Mouse (Mus musculus) CH12.LX (cell line): Measurements from ENCODE around the gene Myl4. TPM values are rescaled to one million over a fixed set of nuclear protein-coding genes. Genes with fewer than 3 reads are reported as not detected.

Experiments
- DNase-seq: peaks from one replicate; pipeline ENCODE4 v3.0.0-alpha.2; 2013; ENCODE audit errors: extremely low read depth
- H3K27ac ChIP-seq: 2 replicates; pipeline ENCODE4 v1.5.1; 2012; ENCODE audit warnings: low read depth, mild to moderate bottlenecking, control low read depth, moderate library complexity; ENCODE audit not compliant: insufficient read depth
- H3K27me3 ChIP-seq: replicated peaks from 2 replicates; pipeline ENCODE3; 2012; ENCODE audit warnings: inconsistent platforms
- H3K36me3 ChIP-seq, 2 experiments: replicated peaks in 1 of 2; 2 replicates each; pipeline versions ENCODE3 to v1.6.1; 2012; ENCODE audit warnings: inconsistent platforms in 1 of 2, low read length in 1 of 2, mild to moderate bottlenecking in 1 of 2, mixed read lengths in 1 of 2, moderate library complexity in 1 of 2; ENCODE audit not compliant: control insufficient read depth in 1 of 2, insufficient read depth in 1 of 2
- H3K4me1 ChIP-seq, 2 experiments: 2 replicates each; pipeline ENCODE4 v1.6.1; 2012; ENCODE audit warnings: inconsistent platforms in 1 of 2, moderate library complexity in 1 of 2; ENCODE audit not compliant: insufficient read depth in 2 of 2, control insufficient read depth in 1 of 2
- H3K4me2 ChIP-seq: 2 replicates; pipeline ENCODE4 v1.6.1; 2012; ENCODE audit warnings: low read depth, mild to moderate bottlenecking, control low read depth; ENCODE audit not compliant: poor library complexity, insufficient read depth, severe bottlenecking
- H3K4me3 ChIP-seq, 3 experiments: fragments of 150-350 bp in 1 of 3; sonication (generic) in 1 of 3; replicated peaks in 1 of 3; 2 replicates each; pipeline versions ENCODE3 to v1.5.1; 2011 to 2012; ENCODE audit warnings: low read depth in 2 of 3, low read length in 2 of 3, mild to moderate bottlenecking in 2 of 3, moderate library complexity in 2 of 3, control low read depth in 1 of 3, improper control_type of control experiment in 1 of 3, inconsistent platforms in 1 of 3, mixed read lengths in 1 of 3; ENCODE audit not compliant: poor library complexity in 1 of 3
- H3K79me2 ChIP-seq: replicated peaks from 2 replicates; pipeline ENCODE4 v1.6.1; 2012; ENCODE audit warnings: mild to moderate bottlenecking, moderate library complexity; ENCODE audit not compliant: control insufficient read depth, poor library complexity, insufficient read depth, severe bottlenecking; ENCODE audit errors: extremely low read depth
- H3K9ac ChIP-seq: 2 replicates; pipeline ENCODE4 v1.6.1; 2012; ENCODE audit warnings: low read depth, mild to moderate bottlenecking, control low read depth, moderate library complexity; ENCODE audit not compliant: insufficient read depth
- H3K9me3 ChIP-seq: replicated peaks from 2 replicates; pipeline ENCODE3; 2012; ENCODE audit warnings: low read length, inconsistent platforms, mixed read lengths
- CHD1 ChIP-seq: IDR thresholded peaks from 2 replicates; pipeline ENCODE4 v1.6.1; 2012; ENCODE audit warnings: low read depth, low read length, improper control_type of control experiment, inconsistent platforms
- CHD2 ChIP-seq: IDR thresholded peaks from 2 replicates; pipeline ENCODE4 v1.6.1; 2011; ENCODE audit warnings: low read length, improper control_type of control experiment
- E2F4 ChIP-seq: IDR thresholded peaks from 2 replicates; pipeline ENCODE4 v1.6.1; 2011; ENCODE audit warnings: low read depth, low read length, improper control_type of control experiment; ENCODE audit not compliant: insufficient replicate concordance
- EP300 ChIP-seq: IDR thresholded peaks from 2 replicates; pipeline ENCODE4 v1.6.1; 2011; ENCODE audit warnings: low read length, improper control_type of control experiment
- ETS1 ChIP-seq: conservative IDR thresholded peaks from 2 replicates; pipeline ENCODE4 v1.6.1; 2012; ENCODE audit warnings: low read depth, mild to moderate bottlenecking, inconsistent platforms, low read length, improper control_type of control experiment, moderate library complexity
- IRF4 ChIP-seq: IDR thresholded peaks from 2 replicates; pipeline ENCODE4 v1.6.1; 2014; ENCODE audit warnings: low read depth, mild to moderate bottlenecking, inconsistent platforms, low read length, improper control_type of control experiment
- JUND ChIP-seq: conservative IDR thresholded peaks from 2 replicates; pipeline ENCODE4 v1.6.1; 2011; ENCODE audit warnings: low read depth, low read length, improper control_type of control experiment
- KAT2A ChIP-seq: IDR thresholded peaks from 2 replicates; pipeline ENCODE4 v1.6.1; 2012; ENCODE audit warnings: low read length, improper control_type of control experiment, inconsistent platforms; ENCODE audit not compliant: insufficient replicate concordance
- MAFK ChIP-seq: IDR thresholded peaks from 2 replicates; pipeline ENCODE4 v1.6.1; 2011; ENCODE audit warnings: low read length, improper control_type of control experiment; ENCODE audit not compliant: insufficient replicate concordance
- MAX ChIP-seq: IDR thresholded peaks from 2 replicates; pipeline ENCODE4 v1.6.1; 2011; ENCODE audit warnings: low read length, improper control_type of control experiment
- MAZ ChIP-seq: IDR thresholded peaks from 2 replicates; pipeline ENCODE4 v1.6.1; 2012; ENCODE audit warnings: low read depth, mild to moderate bottlenecking, inconsistent platforms, low read length, improper control_type of control experiment, moderate library complexity
- MEF2A ChIP-seq: IDR thresholded peaks from 2 replicates; pipeline ENCODE4 v1.6.1; 2014; ENCODE audit warnings: low read depth, mild to moderate bottlenecking, inconsistent platforms, low read length, improper control_type of control experiment, borderline replicate concordance
- MXI1 ChIP-seq: IDR thresholded peaks from 2 replicates; pipeline ENCODE4 v1.6.1; 2011; ENCODE audit warnings: mild to moderate bottlenecking, low read depth, low read length, improper control_type of control experiment
- MYC ChIP-seq: IDR thresholded peaks from 2 replicates; pipeline ENCODE4 v1.6.1; 2011; ENCODE audit warnings: low read depth, mild to moderate bottlenecking, improper control_type of control experiment, low read length
- PAX5 ChIP-seq: IDR thresholded peaks from 2 replicates; pipeline ENCODE4 v1.6.1; 2012; ENCODE audit warnings: low read length, inconsistent platforms, mixed read lengths
- POLR2A ChIP-seq: IDR thresholded peaks from 2 replicates; pipeline ENCODE4 v1.6.1; 2011; ENCODE audit warnings: low read depth, mild to moderate bottlenecking, improper control_type of control experiment, low read length
- POLR2AphosphoS2 ChIP-seq: IDR thresholded peaks from 2 replicates; pipeline ENCODE4 v1.6.1; 2011; ENCODE audit warnings: low read depth, low read length, improper control_type of control experiment
- RAD21 ChIP-seq: IDR thresholded peaks from 2 replicates; pipeline ENCODE4 v1.6.1; 2011; ENCODE audit warnings: low read depth, mild to moderate bottlenecking, low read length, improper control_type of control experiment, moderate library complexity
- SMC3 ChIP-seq: IDR thresholded peaks from 2 replicates; pipeline ENCODE4 v1.6.1; 2011; ENCODE audit warnings: low read depth, low read length, improper control_type of control experiment
- UBTF ChIP-seq: IDR thresholded peaks from 2 replicates; pipeline ENCODE4 v1.6.1; 2012; ENCODE audit warnings: low read depth, mild to moderate bottlenecking, inconsistent platforms, low read length, improper control_type of control experiment, moderate library complexity
- USF2 ChIP-seq: conservative IDR thresholded peaks from 2 replicates; pipeline ENCODE4 v1.6.1; 2011; ENCODE audit warnings: low read depth, low read length, improper control_type of control experiment
- ZNF384 ChIP-seq: IDR thresholded peaks from 2 replicates; pipeline ENCODE4 v1.6.1; 2012; ENCODE audit warnings: low read depth, low read length, improper control_type of control experiment, inconsistent platforms
- dilution Hi-C: fragments of 300-500 bp; cut with MboI; formaldehyde crosslinking; loops from 2 replicates; pipeline ENCODE4 v1.14.3; 2020; ENCODE audit warnings: low sequenced_read_pairs; ENCODE audit not compliant: extremely low pct_unique_long_range_greater_than_20kb, extremely low pct_ligation_motif_present
- in situ Hi-C: fragments of 300-500 bp; cut with MboI; formaldehyde crosslinking; loops from 3 replicates; pipeline ENCODE4 v1.14.3; 2019; ENCODE audit warnings: low sequenced_read_pairs, low pct_ligation_motif_present, low pct_unique_long_range_greater_than_20kb, mixed read lengths
- polyA plus RNA-seq: library from polyadenylated mRNA; unstranded; fragments of >175 nt; gene quantifications from 2 replicates; pipeline ENCODE4 v1.2.1, GENCODE M21; 2012; ENCODE audit warnings: low read depth; ENCODE audit not compliant: insufficient read length
- total RNA-seq, 2 experiments: library from RNA; depleted of rRNA; stranded (reverse); fragments of 300-350 nt in 1 of 2; fragments of >200 nt in 1 of 2; gene quantifications; 2 replicates each; pipeline ENCODE4 v1.2.3; 2012 to 2014

Myl4 gene
- total and polyA plus RNA-seq, 3 experiments: 39.4 to 83.0 (median 55.9) TPM

- in situ Hi-C loops (no loop called here), dilution Hi-C loops (no loop called here)
- Histone ChIP-seq H3K27ac (no peak overlapping the region), H3K79me2 (no peaks in the 10 kb centered on the region), H3K9ac (no peak overlapping the region), H3K4me1 (peaks cover 23 to 53% of the 10 kb centered on the region in 2 experiments), H3K9me3 (no peaks in the 10 kb centered on the region), H3K36me3 (peaks cover 0 to 51% of the 10 kb centered on the region in 2 experiments), H3K27me3 (no peaks in the 10 kb centered on the region), H3K4me2 (no peak overlapping the region), H3K4me3 (no peak overlapping the region)
- TF ChIP-seq USF2 (no peak), SMC3 (no peak), UBTF (no peak), IRF4 (no peak), POLR2A (no peak)
- no peak for DNase-seq
Measured at GRCm38 (mm10) chr11:104640894-104641293, 90.4 kb downstream of the Myl4 start.

- Histone ChIP-seq H3K4me2 (no peak overlapping the region), H3K79me2 (no peaks in the 10 kb centered on the region), H3K4me3 (no peak overlapping the region)
- TF ChIP-seq IRF4 (no peak), MYC (no peak), MAZ (no peak), SMC3 (no peak), KAT2A (no peak), E2F4 (no peak), CHD1 (no peak), CHD2 (no peak), MAFK (no peak), POLR2AphosphoS2 (no peak), POLR2A (no peak), JUND (no peak), EP300 (no peak), ETS1 (no peak), PAX5 (no peak), RAD21 (no peak), MAX (no peak), MEF2A (no peak), ZNF384 (no peak), MXI1 (no peak)
- TF ChIP-seq, all 38 proteins: peak for 0
- Histone ChIP-seq H3K27me3 (no peaks in the 10 kb centered on the region), H3K4me1 (peaks cover 10 to 47% of the 10 kb centered on the region in 2 experiments), H3K9me3 (no peaks in the 10 kb centered on the region), H3K27ac (no peak overlapping the region), H3K36me3 (peaks cover 0 to 53% of the 10 kb centered on the region in 2 experiments), H3K9ac (no peak overlapping the region)
- dilution Hi-C loops (no loop called here), in situ Hi-C loops (no loop called here)
- no peak for DNase-seq
Measured at GRCm38 (mm10) chr11:104643236-104643635, 92.8 kb downstream of the Myl4 start.

Other genes with a start within 250 kb of the Myl4 start
- gene Kansl1, start 81.8 kb upstream of the Myl4 start, total RNA-seq (2012; rRNA removed): 21.7 and 24.7 TPM in 2 replicates
- 12.0 and 17.3 TPM in 2 replicates for gene Kansl1, start 81.8 kb upstream of the Myl4 start, total RNA-seq (2014; rRNA removed)
- 46.6 and 48.4 TPM in 2 replicates for gene Kansl1, start 81.8 kb upstream of the Myl4 start, polyA plus RNA-seq
- gene Cdc27, start within 50 bp of the Myl4 start, total RNA-seq (2012; rRNA removed): 34.0 and 38.7 TPM in 2 replicates
- gene Cdc27, start within 50 bp of the Myl4 start, total RNA-seq (2014; rRNA removed): 86.8 and 93.5 TPM in 2 replicates
- gene Cdc27, start within 50 bp of the Myl4 start, polyA plus RNA-seq: 68.0 and 71.9 TPM in 2 replicates
- gene Itgb3, start 57.3 kb downstream of the Myl4 start, total RNA-seq (2012; rRNA removed): 1.8 and 3.0 TPM in 2 replicates
- gene Itgb3, start 57.3 kb downstream of the Myl4 start, total RNA-seq (2014; rRNA removed): 2.9 and 3.2 TPM in 2 replicates
- 9.5 and 11.0 TPM in 2 replicates for gene Itgb3, start 57.3 kb downstream of the Myl4 start, polyA plus RNA-seq
- gene Gm11639, start 135.0 kb downstream of the Myl4 start, total RNA-seq (2012; rRNA removed): 0.21 and 0.29 TPM in 2 replicates
- gene Gm11639, start 135.0 kb downstream of the Myl4 start, total RNA-seq (2014; rRNA removed): 0.26 and 0.32 TPM in 2 replicates
- gene Gm11639, start 135.0 kb downstream of the Myl4 start, polyA plus RNA-seq: 0.67 and 0.79 TPM in 2 replicates